Mouse (Mus musculus) activated CD4-positive, CD25-positive, alpha-beta regulatory T cell, adult 4 months (primary cell): Measurements from ENCODE around the gene Odf3b. TPM values are rescaled to one million over a fixed set of nuclear protein-coding genes. Genes with fewer than 3 reads are reported as not detected.

Experiments
- ATAC-seq: one replicate; pipeline ENCODE4 v1.8.0; 2017
- polyA plus RNA-seq, 2 experiments: library from polyadenylated mRNA; unstranded; fragments of 100-300 nt; shearing (Covaris generic); gene quantifications; one replicate each; pipeline ENCODE4 v1.2.1; 2017

Gene Odf3b
- polyA plus RNA-seq, 2 experiments from 2014 or later = 1.2 to 1.9 TPM

DNA sequence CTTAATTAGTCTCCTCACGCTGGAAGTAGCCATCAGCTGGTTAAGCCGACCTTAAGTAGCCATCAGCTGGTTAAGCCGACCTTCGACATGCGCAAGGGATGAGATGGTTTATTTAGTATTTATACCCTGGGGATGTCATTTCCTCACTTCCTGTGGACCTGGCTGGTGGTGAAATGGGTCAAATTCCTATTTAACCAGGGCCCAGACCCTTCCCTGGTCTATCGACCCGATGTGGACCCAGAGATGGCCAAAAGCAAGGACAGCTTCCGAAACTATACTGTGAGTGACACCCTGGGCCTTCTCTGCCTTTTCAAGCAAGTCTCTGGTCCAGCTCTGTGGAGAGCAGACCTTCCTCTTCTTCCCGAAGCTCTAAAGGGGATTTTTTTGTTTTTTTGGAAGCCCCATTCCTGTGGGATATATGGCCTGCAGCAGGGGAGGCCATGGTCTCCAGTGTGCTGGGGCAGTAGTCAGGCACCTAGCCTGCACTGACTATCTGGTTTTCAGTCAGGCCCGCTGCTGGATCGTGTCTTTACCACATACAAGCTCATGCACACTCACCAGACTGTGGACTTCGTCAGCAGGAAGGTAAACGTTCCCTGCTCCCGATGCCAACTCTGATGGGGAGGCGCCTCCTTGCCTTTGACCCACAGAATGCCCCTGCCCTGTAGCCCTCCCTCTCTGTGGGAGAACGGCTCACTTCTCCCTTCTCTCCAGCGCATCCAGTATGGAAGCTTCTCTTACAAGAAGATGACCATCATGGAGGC, 44.1 kb downstream of the Odf3b start:
- no peak for ATAC-seq

DNA sequence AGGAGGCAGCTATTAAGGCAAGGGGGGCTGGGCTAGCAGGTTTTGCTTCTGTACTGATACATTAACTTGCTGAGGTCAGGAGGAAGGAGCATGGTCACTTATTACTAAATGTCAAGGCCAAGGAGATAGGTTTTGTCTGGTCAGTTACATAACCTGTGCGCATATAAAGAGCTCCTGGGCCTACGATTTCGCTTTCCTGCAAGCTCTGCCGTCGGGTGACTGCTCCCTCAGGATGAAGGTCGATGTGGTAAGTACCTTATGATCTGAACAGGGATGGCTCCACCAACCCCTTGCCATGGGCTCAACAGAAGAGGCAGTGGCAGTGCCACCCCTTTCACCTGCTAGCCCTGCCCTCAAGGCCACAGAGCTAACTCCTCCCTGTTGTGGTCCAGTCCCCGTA, 44.8 kb downstream of the Odf3b start, which contains the start of gene Miox:
Miox (plus strand) TSS at position 128 of the 400 bp plus-strand sequence.
- no peak for ATAC-seq

Other genes with a start within 250 kb of the Odf3b start
- gene Mapk12, start 238.6 kb downstream of the Odf3b start, polyA plus RNA-seq = 1 to 10 TPM; 1.1 to 2.1 TPM
- gene Mapk11, start 229.7 kb downstream of the Odf3b start, polyA plus RNA-seq = 10 to 100 TPM; 21.2 to 22.5 TPM
- gene Plxnb2, start 198.5 kb downstream of the Odf3b start, polyA plus RNA-seq = 1 to 10 TPM; 1.0 to 2.1 TPM
- gene Dennd6b, start 182.8 kb downstream of the Odf3b start, polyA plus RNA-seq = 1 to 10 TPM; 7.7 to 8.4 TPM
- 10 to 100 TPM; 20.8 to 25.1 TPM for gene Ppp6r2, start 167.7 kb downstream of the Odf3b start, polyA plus RNA-seq
- gene Sbf1, start 64.0 kb downstream of the Odf3b start, polyA plus RNA-seq = 100 to 1,000 TPM in 1 of 2 experiments, 10 to 100 TPM in 1; 80.4 to 102 TPM
- gene Adm2, start 56.6 kb downstream of the Odf3b start, polyA plus RNA-seq = not detected
- not detected for gene Miox, start 44.9 kb downstream of the Odf3b start, polyA plus RNA-seq
- gene Lmf2, start 23.6 kb downstream of the Odf3b start, polyA plus RNA-seq = 10 to 100 TPM; 20.8 to 38.6 TPM
- gene Ncaph2, start 23.6 kb downstream of the Odf3b start, polyA plus RNA-seq = 100 to 1,000 TPM; 141 to 171 TPM
- 1 to 10 TPM; 2.1 to 4.9 TPM for gene Sco2, start 5.4 kb downstream of the Odf3b start, polyA plus RNA-seq
- gene Tymp, start 2.2 kb downstream of the Odf3b start, polyA plus RNA-seq = under 1 TPM; 0.61 to 0.74 TPM
- under 1 TPM in 1 of 2 experiments, not detected in 1; 0.23 TPM for gene Klhdc7b, start 5.6 kb upstream of the Odf3b start, polyA plus RNA-seq
- gene Syce3, start 31.2 kb upstream of the Odf3b start, polyA plus RNA-seq = not detected
- under 1 TPM; 0.26 to 0.57 TPM for gene Cpt1b, start 46.6 kb upstream of the Odf3b start, polyA plus RNA-seq
- gene C730034F03Rik, start 50.3 kb upstream of the Odf3b start, polyA plus RNA-seq = 1 to 10 TPM; 4.1 to 5.8 TPM
- not detected for gene Gm44502, start 50.4 kb upstream of the Odf3b start, polyA plus RNA-seq
- 10 to 100 TPM; 50.7 to 55.4 TPM for gene Chkb, start 50.6 kb upstream of the Odf3b start, polyA plus RNA-seq
- gene Mapk8ip2, start 74.6 kb upstream of the Odf3b start, polyA plus RNA-seq = under 1 TPM in 1 of 2 experiments, not detected in 1; 0.34 TPM
- 1 to 10 TPM; 6.8 to 8.6 TPM for gene Arsa, start 98.1 kb upstream of the Odf3b start, polyA plus RNA-seq
- gene Shank3, start 120.3 kb upstream of the Odf3b start, polyA plus RNA-seq = not detected
- gene Acr, start 189.0 kb upstream of the Odf3b start, polyA plus RNA-seq = not detected
- gene Rabl2, start 212.6 kb upstream of the Odf3b start, polyA plus RNA-seq = 1 to 10 TPM in 1 of 2 experiments, under 1 TPM in 1; 0.88 to 2.6 TPM